Mouse (Mus musculus): Measurements from ENCODE around the gene Rapgef4.
A peak's percentile ranks its signal among the peaks of the same experiment; 100 is the strongest.

Rapgef4 gene

DNA sequence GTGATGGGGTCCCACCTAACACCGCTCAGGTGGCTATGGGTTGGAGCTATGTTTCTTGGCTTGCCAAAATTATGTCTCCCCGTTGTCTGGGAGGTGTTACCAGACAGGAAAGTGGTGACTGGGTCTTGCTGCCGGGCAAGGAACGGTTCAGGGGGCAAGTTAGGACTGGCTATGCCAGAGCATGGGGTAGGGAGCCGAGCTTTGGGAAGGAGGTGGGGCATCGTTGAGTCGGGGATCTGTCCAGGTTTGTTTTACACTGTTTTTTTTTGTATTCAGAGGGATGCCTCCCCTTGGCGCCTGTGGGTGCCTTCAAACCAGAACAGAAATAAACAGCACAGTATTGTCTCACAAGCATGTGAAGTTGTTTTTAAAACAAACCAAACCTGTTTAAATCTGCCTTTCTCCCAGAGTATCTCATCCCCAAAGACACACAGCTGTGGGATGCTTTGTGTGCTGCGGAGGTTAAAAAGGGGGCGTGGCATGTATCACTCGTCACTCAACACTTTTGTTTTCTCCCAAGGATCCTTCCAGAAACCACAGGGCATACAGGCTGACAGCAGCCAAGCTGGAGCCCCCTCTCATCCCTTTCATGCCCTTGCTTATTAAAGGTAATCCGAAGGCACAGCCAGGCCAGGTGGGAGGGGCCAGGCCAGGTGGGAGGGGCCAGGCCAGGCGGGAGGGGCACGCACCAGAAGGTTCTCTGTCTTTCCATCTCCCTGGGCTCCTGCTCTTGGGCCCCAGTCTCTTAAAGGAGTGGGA is 260.9 kb downstream of the Rapgef4 start:
- no peak for DNase-seq

DNA sequence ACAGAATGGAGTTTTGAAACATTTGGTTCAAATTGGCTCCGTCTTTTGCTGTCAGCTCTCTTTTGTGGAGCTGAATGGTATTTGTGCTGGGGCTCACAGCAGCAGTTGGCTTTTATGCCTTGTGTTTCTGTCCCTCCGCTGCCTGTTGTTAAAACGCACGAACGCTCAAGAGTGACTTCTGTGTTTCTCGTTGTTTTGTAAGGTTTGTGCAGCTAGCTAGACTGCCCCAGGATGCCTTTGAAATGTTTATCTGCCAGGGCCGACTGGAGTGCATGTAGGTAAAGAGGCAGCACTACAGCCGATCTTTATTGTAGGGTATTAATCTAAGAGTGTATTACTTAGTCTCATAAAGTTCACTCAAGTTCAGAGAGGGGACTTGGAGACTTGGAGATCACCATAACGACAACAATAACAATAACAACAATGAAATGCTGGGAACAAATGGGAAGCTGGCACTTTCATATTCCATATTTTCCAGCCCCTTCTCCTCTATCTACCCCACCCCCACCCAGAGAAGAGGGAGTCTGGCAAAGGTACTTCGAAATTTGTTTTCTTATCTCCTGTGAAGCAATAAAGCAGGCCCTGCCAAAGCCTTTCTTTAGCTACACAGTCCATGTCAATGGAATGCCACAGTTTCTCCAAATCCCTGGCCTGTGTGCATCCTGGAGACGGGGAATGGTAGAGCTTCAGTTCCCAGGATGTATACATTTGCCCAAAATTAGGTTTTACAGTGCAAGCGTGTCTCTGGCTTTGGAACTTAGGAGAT is 262.1 kb downstream of the Rapgef4 start:
- no peak for DNase-seq

DNA sequence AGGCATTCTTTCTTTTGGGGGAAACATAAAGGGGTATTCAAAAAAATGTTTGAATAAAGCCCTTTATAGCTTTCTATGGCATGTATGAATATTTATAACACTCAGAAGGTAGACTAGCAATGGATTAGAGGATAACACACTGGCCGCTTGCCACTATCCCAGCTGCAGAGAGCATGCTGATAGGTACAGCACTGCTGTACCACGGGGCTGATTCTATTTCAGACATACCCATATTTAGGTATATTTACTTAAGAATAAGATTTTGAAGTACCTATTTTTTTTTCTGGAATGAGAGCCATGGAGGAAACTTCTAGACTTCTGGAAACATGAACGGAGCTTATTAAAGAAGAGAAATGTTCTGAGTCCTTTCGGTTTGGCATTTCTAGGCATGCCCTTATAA is 264.6 kb downstream of the Rapgef4 start:
- DNase-seq, result no peak

- no peak for DNase-seq
These were observed 265.3 kb downstream of the Rapgef4 start for GRCm38 (mm10) chr2:72246376-72246775.

GRCm38 (mm10) chr2:72247819-72248218 is 266.8 kb downstream of the Rapgef4 start:
- DNase-seq, result peak; percentile 13

DNA sequence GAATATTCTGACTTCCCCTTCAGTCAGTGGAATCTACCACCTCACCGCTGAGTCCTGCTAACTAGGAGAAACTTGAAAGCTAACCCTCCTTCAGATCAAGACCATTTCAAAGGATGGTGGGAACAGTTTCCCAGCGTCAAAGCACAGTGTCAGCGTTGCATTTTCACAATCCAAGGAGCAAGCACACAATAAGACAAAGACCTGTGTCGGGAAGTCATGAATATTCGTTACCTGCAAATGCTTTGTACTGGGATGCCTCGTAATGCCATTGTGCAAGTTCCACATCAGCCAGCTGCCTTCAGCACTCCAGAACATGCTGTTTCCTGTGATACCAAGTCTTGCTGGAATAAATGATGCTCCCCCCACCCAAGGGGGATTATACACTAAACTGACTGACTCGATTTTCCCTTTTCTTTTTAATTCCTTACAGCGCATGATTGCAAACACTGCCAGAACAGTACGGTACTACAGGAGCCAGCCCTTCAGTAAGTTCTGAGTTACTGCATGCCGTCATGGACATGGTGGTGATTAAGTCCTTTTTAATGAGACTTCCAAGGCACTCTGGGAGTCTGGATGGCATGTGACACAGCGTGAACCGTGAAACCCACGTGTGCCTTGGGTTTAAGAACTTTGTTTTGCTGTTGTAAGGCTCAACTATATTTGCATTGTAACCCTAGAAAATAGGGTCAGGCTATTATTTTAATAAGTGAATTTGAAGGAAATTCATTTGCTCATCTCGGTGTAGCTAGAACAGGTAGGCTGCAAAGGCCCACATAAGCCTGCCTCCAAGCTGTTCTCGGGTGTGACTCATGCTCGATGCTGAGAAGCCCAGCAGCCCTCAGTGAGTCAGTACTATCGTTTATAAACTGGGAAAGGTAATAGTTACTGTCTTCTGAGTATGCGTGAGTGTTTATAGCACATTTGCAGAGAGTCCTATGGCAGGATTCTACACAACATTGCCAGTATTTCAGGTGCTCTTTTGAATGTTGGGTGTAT is 271.8 kb downstream of the Rapgef4 start:
- DNase-seq, result no peak

- no peak for DNase-seq
These were observed 272.8 kb downstream of the Rapgef4 start for GRCm38 (mm10) chr2:72253882-72254281.

- peak; percentile 62 for DNase-seq
These were observed 274.0 kb downstream of the Rapgef4 start for GRCm38 (mm10) chr2:72254813-72255582.

DNA sequence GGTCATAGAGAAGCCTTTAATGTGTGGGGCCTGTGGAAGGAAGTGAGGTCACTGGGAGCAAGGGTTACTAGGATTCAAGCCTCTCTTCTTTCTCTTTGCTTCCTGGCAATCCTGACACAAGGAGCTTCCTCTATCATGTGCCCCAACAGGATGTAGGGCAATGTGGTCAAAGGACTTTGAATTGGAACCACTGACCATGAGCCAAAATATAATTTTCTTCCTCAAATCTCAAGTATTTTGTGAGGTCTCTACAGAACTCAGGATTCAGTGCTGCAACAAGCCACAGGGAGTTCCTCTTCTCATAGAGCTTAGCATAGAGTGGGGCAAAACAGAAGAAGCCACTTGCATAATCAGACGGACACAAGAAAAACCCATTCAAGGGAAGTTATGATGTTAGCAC is 279.7 kb downstream of the Rapgef4 start:
- DNase-seq, result no peak

DNA sequence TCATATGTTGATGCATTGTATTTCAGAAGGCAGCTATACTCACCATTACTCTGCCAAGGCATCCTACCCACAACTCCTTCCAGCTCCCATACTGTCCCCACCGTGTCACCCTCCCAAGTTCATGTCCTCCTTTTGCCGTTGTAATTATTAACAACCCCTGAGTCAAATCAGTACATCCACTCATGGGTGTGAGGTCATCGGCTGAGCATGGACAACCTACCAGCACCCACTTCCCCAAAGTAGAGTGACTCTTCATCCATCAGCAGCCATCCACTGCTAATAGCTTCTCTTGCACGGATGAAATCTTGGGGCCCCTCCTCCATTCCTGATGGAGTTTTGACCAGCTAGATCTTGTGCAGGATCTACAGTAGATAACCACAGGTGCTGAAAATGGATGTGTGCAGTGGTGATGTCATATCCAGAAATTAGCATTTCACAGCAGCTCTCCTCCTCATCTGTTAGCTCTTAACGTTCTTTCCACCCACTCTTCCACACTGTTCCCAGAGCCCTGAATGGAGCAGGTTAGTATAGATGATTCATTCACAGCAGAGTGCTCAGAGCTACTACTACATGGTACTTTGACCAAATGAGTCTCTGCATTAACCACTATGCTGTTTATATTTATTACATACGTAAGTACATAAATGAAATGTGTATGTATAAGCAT is 281.9 kb downstream of the Rapgef4 start:
- DNase-seq, result no peak

DNA sequence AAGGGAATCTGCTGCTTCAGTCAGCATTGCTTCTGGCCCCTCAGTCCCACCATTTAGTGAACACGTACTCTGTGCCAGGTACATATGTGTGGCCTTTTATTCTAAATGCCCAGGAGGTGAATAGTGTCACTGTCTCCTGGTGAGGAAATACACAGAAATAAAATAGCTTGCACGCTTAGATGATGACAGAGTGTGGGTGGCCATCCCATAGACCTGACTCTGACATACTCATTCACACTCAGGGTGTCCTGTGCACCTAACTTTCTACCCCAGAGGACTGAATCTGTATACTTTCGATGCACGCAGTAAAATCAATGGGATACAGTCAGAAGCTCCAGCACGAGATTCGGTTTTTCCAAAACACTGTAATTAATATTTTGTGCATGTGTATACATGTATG is 286.4 kb downstream of the Rapgef4 start:
- no peak for DNase-seq

DNA sequence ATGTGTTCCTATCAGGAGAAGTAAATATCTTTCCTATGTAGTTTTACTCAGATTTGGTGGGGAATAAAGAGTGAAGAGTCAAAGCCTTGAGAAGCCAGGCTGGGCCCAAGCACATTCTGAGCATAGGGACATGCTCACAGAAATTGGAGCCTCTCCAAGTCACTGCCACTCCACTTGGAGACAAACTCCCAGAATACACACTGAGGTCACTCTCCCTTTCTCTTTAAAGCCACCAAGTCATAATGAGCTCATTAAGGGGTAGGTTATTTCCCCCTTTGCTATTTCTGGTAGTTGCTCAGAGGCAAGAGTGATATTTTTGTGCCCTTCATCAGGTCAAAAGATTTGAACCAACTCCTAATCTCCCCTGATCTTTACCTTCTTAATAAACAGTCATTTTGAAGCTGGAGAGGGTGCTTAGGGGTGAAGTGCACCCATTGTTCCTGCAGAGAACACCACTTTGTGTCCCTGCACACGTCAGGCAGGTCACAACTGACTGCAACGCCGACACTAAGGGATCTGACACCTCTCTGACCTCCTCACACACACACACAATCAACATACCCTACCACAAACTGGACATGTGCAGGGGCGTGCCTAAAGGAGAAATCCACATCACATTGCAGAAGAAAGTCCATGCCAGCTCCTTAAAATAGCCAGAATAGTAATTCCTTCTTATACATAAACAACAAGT is 288.8 kb downstream of the Rapgef4 start:
- DNase-seq, result no peak

- DNase-seq, result no peak
These were observed 297.3 kb downstream of the Rapgef4 start for GRCm38 (mm10) chr2:72278247-72278873.

DNA sequence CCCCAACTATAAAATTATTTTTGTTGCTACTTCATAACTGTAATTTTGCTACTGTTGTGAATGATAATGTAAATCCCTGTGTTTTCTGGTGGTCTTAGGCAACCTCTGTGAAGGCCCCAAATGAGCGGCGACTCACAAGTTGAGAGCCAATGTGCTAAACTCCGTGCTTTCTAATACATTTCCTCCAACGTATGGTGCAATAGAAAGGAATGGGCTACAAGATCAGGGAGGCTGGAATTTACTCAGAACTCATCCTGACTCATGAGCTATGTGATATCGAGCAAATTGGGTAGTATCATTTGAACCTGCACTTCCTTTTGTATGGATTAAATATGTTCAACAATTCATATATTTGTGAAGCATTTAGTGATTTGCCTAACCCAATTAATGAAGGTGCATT is 299.5 kb downstream of the Rapgef4 start:
- no peak for DNase-seq

DNA sequence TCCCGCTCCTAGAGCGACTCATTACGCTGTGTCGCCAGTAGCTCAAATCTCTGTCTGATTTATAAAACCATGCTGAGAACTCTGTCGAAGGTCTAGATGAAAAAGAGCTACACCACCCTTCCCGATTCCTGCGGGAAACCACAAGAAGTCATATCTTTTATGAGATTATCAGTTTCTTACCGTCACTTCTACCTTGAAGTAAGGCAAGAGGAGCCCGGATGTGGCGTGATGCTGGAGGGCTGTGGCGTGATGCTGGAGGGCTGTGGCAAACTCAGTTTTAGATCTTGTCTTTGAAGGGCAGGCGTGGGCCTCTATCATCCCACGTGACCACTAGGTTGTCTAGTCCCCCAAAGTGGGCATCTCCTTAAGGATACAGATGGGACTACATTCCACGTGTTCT is 300.9 kb downstream of the Rapgef4 start:
- DNase-seq, result no peak

- DNase-seq, result no peak
These were observed 301.7 kb downstream of the Rapgef4 start for GRCm38 (mm10) chr2:72282733-72283132.

- DNase-seq, result no peak
These were observed 303.6 kb downstream of the Rapgef4 start for GRCm38 (mm10) chr2:72284689-72285088.

DNA sequence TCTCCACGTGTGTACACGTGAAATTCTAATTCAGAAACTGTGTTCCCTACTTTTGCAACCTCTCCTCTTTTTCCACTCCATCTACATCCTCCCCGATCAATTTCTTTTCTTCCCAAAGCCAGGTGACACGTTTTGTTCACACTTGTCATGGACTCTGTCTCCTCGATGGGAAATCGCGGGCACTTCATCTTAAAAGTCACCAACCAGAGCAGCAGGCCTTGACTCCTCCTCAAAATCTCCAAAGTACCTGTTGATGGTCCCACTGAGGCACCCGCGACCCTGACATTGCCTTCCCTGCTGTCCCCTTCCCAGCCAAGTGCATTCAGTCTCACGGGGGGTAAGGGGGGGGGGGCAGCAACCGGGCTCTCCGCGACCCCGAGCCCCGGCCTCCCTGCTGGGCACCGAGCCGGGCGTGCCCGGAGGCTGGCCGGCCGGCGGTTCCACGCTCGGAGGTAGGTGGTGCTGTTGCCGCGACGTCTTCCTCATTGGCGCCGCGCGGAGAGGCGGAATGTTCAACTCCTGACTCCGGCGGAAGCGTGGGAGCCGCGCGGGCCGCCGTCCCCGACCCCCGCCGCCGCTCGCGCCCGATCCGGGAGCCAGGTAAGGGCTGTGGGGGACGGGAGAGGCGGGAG is 304.3 kb downstream of the Rapgef4 start, which contains the start of gene Map3k20:
Gene Map3k20 (plus strand): TSS at position 382 of the 632 bp plus-strand sequence.
- DNase-seq, result peak; percentile 87

- peak; percentile 66 for DNase-seq
These were observed 305.0 kb downstream of the Rapgef4 start for GRCm38 (mm10) chr2:72285888-72286661.
